Mouse (Mus musculus) limb, embryonic 15.5 days (tissue): ENCODE data around the gene Nkx2-1. TPM values are rescaled to one million over a fixed set of nuclear protein-coding genes. Genes with fewer than 3 reads are reported as not detected.

Source experiments
- ATAC-seq: fragments of 200-750 bp; cut with Nextera tagmentation; 2 replicates; pipeline ENCODE4 v1.8.0; 2017; ENCODE audit warnings: low read depth, moderate TSS enrichment; ENCODE audit not compliant: insufficient number of reproducible peaks, low FRiP score, low TSS enrichment
- H3K27ac ChIP-seq: fragments of 300-500 bp; sonication (generic); 2 replicates; pipeline ENCODE4 v1.5.1; 2015; ENCODE audit warnings: moderate library complexity, mild to moderate bottlenecking, inconsistent platforms
- H3K27me3 ChIP-seq: fragments of 300-500 bp; sonication (generic); 2 replicates; pipeline ENCODE4 v1.6.1; 2015; ENCODE audit warnings: inconsistent platforms
- H3K36me3 ChIP-seq: fragments of 300-500 bp; sonication (generic); 2 replicates; pipeline ENCODE4 v1.6.1; 2015; ENCODE audit warnings: inconsistent platforms
- H3K4me1 ChIP-seq: fragments of 300-500 bp; sonication (generic); 2 replicates; pipeline ENCODE4 v1.6.1; 2015; ENCODE audit warnings: inconsistent platforms
- H3K4me2 ChIP-seq: fragments of 300-500 bp; sonication (generic); 2 replicates; pipeline ENCODE4 v1.6.1; 2015; ENCODE audit warnings: mild to moderate bottlenecking, inconsistent platforms
- H3K4me3 ChIP-seq: fragments of 300-500 bp; sonication (generic); 2 replicates; pipeline ENCODE4 v1.5.1; 2015; ENCODE audit warnings: mild to moderate bottlenecking, inconsistent platforms
- H3K9ac ChIP-seq: fragments of 300-500 bp; sonication (generic); 2 replicates; pipeline ENCODE4 v1.6.1; 2015; ENCODE audit warnings: inconsistent platforms
- H3K9me3 ChIP-seq: fragments of 300-500 bp; sonication (generic); 2 replicates; pipeline ENCODE4 v1.6.1; 2016; ENCODE audit warnings: inconsistent platforms
- WGBS: fragments of 180-500 bp; shearing (Covaris S2); methylation state at CpG from one replicate; pipeline ENCODE4 v1.1.7; 2015; 5-methylcytosine and 5-hydroxymethylcytosine counted together
- polyA plus RNA-seq: library from polyadenylated mRNA; unstranded; fragments of >200 nt; fragmentation: Nextera tagmentation; extraction: Ambion mirVana; gene quantifications from 2 replicates; pipeline ENCODE4 v1.2.1, GENCODE M21; 2015

Nkx2-1 gene
- polyA plus RNA-seq = not detected in 2 replicates

GRCm38 (mm10) chr12:56536884-56537265 lies at the start of gene Nkx2-1:
Nkx2-1 (minus strand) TSS chr12:56536908.
- Histone ChIP-seq H3K9me3 (no peaks in the 10 kb centered on the region), H3K4me3 (peak within 1 kb of the TSS; percentile 35), H3K9ac (no peak within 1 kb of the TSS), H3K27ac (no peak within 1 kb of the TSS), H3K36me3 (no peaks in the 10 kb centered on the region), H3K27me3 (peaks cover 96% of the 10 kb centered on the region), H3K4me2 (peak within 1 kb of the TSS; percentile 28), H3K4me1 (peaks cover 38% of the 10 kb centered on the region)
- WGBS = under 1% methylated on average over 11 of the region's 11 CpGs
- ATAC-seq = no peak

GRCm38 (mm10) chr12:56541068-56541467 lies 4.4 kb upstream of the Nkx2-1 start:
- peak overlapping the region; percentile 34 for H3K4me2 ChIP-seq
- H3K4me3 ChIP-seq = peak overlapping the region; percentile 16; the same call in 1 of the 2 replicates
- no peak for ATAC-seq
- H3K9me3 ChIP-seq = no peaks in the 10 kb centered on the region
- H3K27ac ChIP-seq = no peak overlapping the region
- H3K36me3 ChIP-seq = no peaks in the 10 kb centered on the region
- under 1% methylated on average over 14 of the region's 14 CpGs for whole genome bisulfite sequencing
- no peak overlapping the region for H3K9ac ChIP-seq
- peaks cover 83% of the 10 kb centered on the region for H3K27me3 ChIP-seq
- H3K4me1 ChIP-seq = peaks cover 7% of the 10 kb centered on the region

- no peaks in the 10 kb centered on the region for H3K9me3 ChIP-seq
- H3K36me3 ChIP-seq = no peaks in the 10 kb centered on the region
- WGBS = 2% methylated on average over 10 of the region's 10 CpGs
- no peak overlapping the region for H3K27ac ChIP-seq
- H3K9ac ChIP-seq = no peak overlapping the region
- 0 out of 2 replicates have a peak overlapping the region, but pooled peaks have one; percentile 16 for H3K4me3 ChIP-seq
- peak overlapping the region; percentile 34 for H3K4me2 ChIP-seq
- no peak for ATAC-seq
- peaks cover 84% of the 10 kb centered on the region for H3K27me3 ChIP-seq
- H3K4me1 ChIP-seq = peaks cover 12% of the 10 kb centered on the region
These were observed 3.9 kb upstream of the Nkx2-1 start for GRCm38 (mm10) chr12:56540591-56540990.

- Histone ChIP-seq H3K4me2 (no peak overlapping the region), H3K27me3 (peaks cover 90% of the 10 kb centered on the region), H3K9ac (no peak overlapping the region), H3K36me3 (no peaks in the 10 kb centered on the region), H3K27ac (no peak overlapping the region), H3K9me3 (no peaks in the 10 kb centered on the region), H3K4me3 (no peak overlapping the region), H3K4me1 (peaks cover 29% of the 10 kb centered on the region)
- ATAC-seq = no peak
- WGBS = 0% methylated on average over 3 of the region's 3 CpGs
These were observed 1.9 kb upstream of the Nkx2-1 start for GRCm38 (mm10) chr12:56538601-56539000.

- H3K9me3 ChIP-seq = no peaks in the 10 kb centered on the region
- H3K36me3 ChIP-seq = no peaks in the 10 kb centered on the region
- no peak overlapping the region for H3K9ac ChIP-seq
- no peak overlapping the region for H3K4me2 ChIP-seq
- peaks cover 97% of the 10 kb centered on the region for H3K27me3 ChIP-seq
- peaks cover 35% of the 10 kb centered on the region for H3K4me1 ChIP-seq
- H3K4me3 ChIP-seq = no peak overlapping the region
- 1% methylated on average over 6 of the region's 6 CpGs for WGBS
- ATAC-seq = no peak
- no peak overlapping the region for H3K27ac ChIP-seq
These were observed 1.2 kb upstream of the Nkx2-1 start for GRCm38 (mm10) chr12:56537931-56538330.

GRCm38 (mm10) chr12:56537342-56537741 lies 634 bp upstream of the Nkx2-1 start:
- Histone ChIP-seq H3K9ac (no peak overlapping the region), H3K4me3 (no peak overlapping the region), H3K4me2 (no peak overlapping the region), H3K4me1 (peaks cover 38% of the 10 kb centered on the region), H3K9me3 (no peaks in the 10 kb centered on the region), H3K27me3 (peaks cover 96% of the 10 kb centered on the region), H3K36me3 (no peaks in the 10 kb centered on the region), H3K27ac (no peak overlapping the region)
- 1% methylated on average over 19 of the region's 19 CpGs for WGBS
- no peak for ATAC-seq

GRCm38 (mm10) chr12:56536174-56536883 lies 379 bp downstream of the Nkx2-1 start:
- no peak for ATAC-seq
- H3K4me1 ChIP-seq = peaks cover 38% of the 10 kb centered on the region
- no peaks in the 10 kb centered on the region for H3K9me3 ChIP-seq
- H3K36me3 ChIP-seq = no peaks in the 10 kb centered on the region
- H3K4me2 ChIP-seq = peak overlapping the region; percentile 28; the same call in 1 of the 2 replicates
- peak overlapping the region; percentile 35; the same call in 1 of the 2 replicates for H3K4me3 ChIP-seq
- no peak overlapping the region for H3K27ac ChIP-seq
- no peak overlapping the region for H3K9ac ChIP-seq
- H3K27me3 ChIP-seq = peaks cover 96% of the 10 kb centered on the region
- under 1% methylated on average over 43 of the region's 44 CpGs for WGBS

GRCm38 (mm10) chr12:56535411-56536173 lies 1.1 kb downstream of the Nkx2-1 start:
- Histone ChIP-seq H3K4me2 (peak overlapping the region; percentile 28), H3K27me3 (peaks cover 96% of the 10 kb centered on the region), H3K4me1 (peaks cover 38% of the 10 kb centered on the region), H3K27ac (no peak overlapping the region), H3K4me3 (peak overlapping the region; percentile 35), H3K9me3 (no peaks in the 10 kb centered on the region), H3K9ac (no peak overlapping the region), H3K36me3 (no peaks in the 10 kb centered on the region)
- WGBS = 0% methylated on average over 35 of the region's 36 CpGs
- no peak for ATAC-seq

GRCm38 (mm10) chr12:56534651-56535326 lies 1.9 kb downstream of the Nkx2-1 start:
- Histone ChIP-seq H3K4me1 (peaks cover 38% of the 10 kb centered on the region), H3K4me3 (peak overlapping the region; percentile 35), H3K36me3 (no peaks in the 10 kb centered on the region), H3K9ac (no peak overlapping the region), H3K27me3 (peaks cover 96% of the 10 kb centered on the region), H3K27ac (no peak overlapping the region), H3K4me2 (peak overlapping the region; percentile 62), H3K9me3 (no peaks in the 10 kb centered on the region)
- under 1% methylated on average over 62 of the region's 62 CpGs for WGBS
- no peak for ATAC-seq

- Histone ChIP-seq H3K27me3 (peaks cover 96% of the 10 kb centered on the region), H3K4me2 (peak overlapping the region; percentile 62), H3K4me3 (peak overlapping the region; percentile 35), H3K9me3 (no peaks in the 10 kb centered on the region), H3K9ac (no peak overlapping the region), H3K27ac (no peak overlapping the region), H3K36me3 (no peaks in the 10 kb centered on the region), H3K4me1 (peaks cover 38% of the 10 kb centered on the region)
- WGBS = 1% methylated on average over 24 of the region's 24 CpGs
- ATAC-seq = no peak
These were observed 2.4 kb downstream of the Nkx2-1 start for GRCm38 (mm10) chr12:56534311-56534650.

- Histone ChIP-seq H3K9ac (no peak overlapping the region), H3K9me3 (no peaks in the 10 kb centered on the region), H3K27me3 (peaks cover 96% of the 10 kb centered on the region), H3K4me2 (peak overlapping the region; percentile 30; the same call in 1 of the 2 replicates), H3K36me3 (no peaks in the 10 kb centered on the region), H3K4me1 (peaks cover 40% of the 10 kb centered on the region), H3K27ac (no peak overlapping the region), H3K4me3 (peak overlapping the region; percentile 20; the same call in 1 of the 2 replicates)
- WGBS = 2% methylated on average over 54 of the region's 54 CpGs
- no peak for ATAC-seq
These were observed 3.0 kb downstream of the Nkx2-1 start for GRCm38 (mm10) chr12:56533501-56534310.
